Mouse (Mus musculus) spleen, embryonic (tissue): ENCODE results near the gene Gimap1.

Experiments used
- CTCF ChIA-PET: fragments of 350-600 bp; sonication (Branson Sonifier 250); formaldehyde crosslinking; loops from one replicate; lab custom pipeline; 2022; lab: Charles Lee

Gimap1 gene

GRCm38 (mm10) chr6:48785601-48786000, 46.7 kb downstream of the Gimap1 start:
- CTCF ChIA-PET = no interaction called here

- CTCF ChIA-PET = no interaction called here
Observed at GRCm38 (mm10) chr6:48787867-48788266, 49.0 kb downstream of the Gimap1 start.
